Mouse (Mus musculus) spleen, embryonic (tissue): ENCODE data around the gene Slc25a42.

ENCODE experiments used
- CTCF ChIA-PET: fragments of 350-600 bp; sonication (Branson Sonifier 250); formaldehyde crosslinking; loops from one replicate; lab custom pipeline; 2022; lab: Charles Lee

Gene Slc25a42

GRCm38 (mm10) chr8:70171240-70171639, 40.9 kb downstream of the Slc25a42 start:
- CTCF ChIA-PET: interaction anchor here (0.5 kb wide), 1 partner anchor 580 kb away, joined by 4 read pairs; no protein-coding TSS in a partner anchor

- CTCF ChIA-PET: no interaction called here
Measured at GRCm38 (mm10) chr8:70170748-70171147, 41.4 kb downstream of the Slc25a42 start.

GRCm38 (mm10) chr8:70170116-70170515, 42.0 kb downstream of the Slc25a42 start:
- CTCF ChIA-PET: no interaction called here

GRCm38 (mm10) chr8:70166504-70167110, 45.5 kb downstream of the Slc25a42 start:
- CTCF ChIA-PET: interaction anchor here (0.7 to 0.9 kb wide), 2 partner anchors 12 to 62 kb away, joined by 3 read pairs; no protein-coding TSS in a partner anchor

GRCm38 (mm10) chr8:70163316-70163715, 48.8 kb downstream of the Slc25a42 start:
- CTCF ChIA-PET: no interaction called here

- CTCF ChIA-PET: no interaction called here
Measured at GRCm38 (mm10) chr8:70160015-70160414, 52.1 kb downstream of the Slc25a42 start.

GRCm38 (mm10) chr8:70159211-70159610, 52.9 kb downstream of the Slc25a42 start:
- CTCF ChIA-PET: interaction anchor here (0.7 to 1.0 kb wide), 2 partner anchors 18 to 90 kb away, joined by 3 to 4 read pairs; no protein-coding TSS in a partner anchor

GRCm38 (mm10) chr8:70158069-70158853, 53.8 kb downstream of the Slc25a42 start:
- CTCF ChIA-PET: interaction anchor here (0.6 kb wide), 1 partner anchor 161 kb away, joined by 3 read pairs; no protein-coding TSS in a partner anchor

- CTCF ChIA-PET: no interaction called here
Measured at GRCm38 (mm10) chr8:70157240-70157800, 54.8 kb downstream of the Slc25a42 start.

GRCm38 (mm10) chr8:70152537-70153257, 59.4 kb downstream of the Slc25a42 start:
- CTCF ChIA-PET: no interaction called here

- CTCF ChIA-PET: no interaction called here
Measured at GRCm38 (mm10) chr8:70150158-70150557, 61.9 kb downstream of the Slc25a42 start.

GRCm38 (mm10) chr8:70147678-70148607, 64.2 kb downstream of the Slc25a42 start:
- CTCF ChIA-PET: no interaction called here

- CTCF ChIA-PET: interaction anchor here (0.5 to 0.7 kb wide), 2 partner anchors 33 to 1354 kb away, joined by 5 to 14 read pairs; no protein-coding TSS in a partner anchor
Measured at GRCm38 (mm10) chr8:70139981-70140380, 72.1 kb downstream of the Slc25a42 start.

- CTCF ChIA-PET: no interaction called here
Measured at GRCm38 (mm10) chr8:70139026-70139857, 72.9 kb downstream of the Slc25a42 start, which contains the start of the genes Rfxank, Borcs8 and Mef2b. Gene Rfxank (minus strand): TSS chr8:70139154. Gene Borcs8 (plus strand): TSS chr8:70139499. Gene Mef2b (plus strand): TSS chr8:70139711.

GRCm38 (mm10) chr8:70137890-70138289, 74.2 kb downstream of the Slc25a42 start:
- CTCF ChIA-PET: no interaction called here

- CTCF ChIA-PET: no interaction called here
Measured at GRCm38 (mm10) chr8:70136591-70136990, 75.5 kb downstream of the Slc25a42 start.

GRCm38 (mm10) chr8:70134931-70135330, 77.2 kb downstream of the Slc25a42 start:
- CTCF ChIA-PET: no interaction called here
